Mouse (Mus musculus) inflammation-experienced regulatory T-cells, adult 6 months (primary cell): Measurements from ENCODE around the gene Sp100. TPM values are rescaled to one million over a fixed set of nuclear protein-coding genes. Genes with fewer than 3 reads are reported as not detected.
"Not testable (repeated sequence)": the region's sequence is repeated elsewhere in the genome, so short reads cannot be mapped to it uniquely, and the experiment has no call there.

Experiments
- ATAC-seq: one replicate; pipeline ENCODE4 v1.8.0; 2017
- polyA plus RNA-seq, 3 experiments: library from polyadenylated mRNA; unstranded; fragments of 100-300 nt; shearing (Covaris generic); gene quantifications; one replicate each; pipeline ENCODE4 v1.2.1; 2017

Sp100 gene
- 100 to 1,000 TPM; 924 to 977 (median 951) TPM for polyA plus RNA-seq

DNA sequence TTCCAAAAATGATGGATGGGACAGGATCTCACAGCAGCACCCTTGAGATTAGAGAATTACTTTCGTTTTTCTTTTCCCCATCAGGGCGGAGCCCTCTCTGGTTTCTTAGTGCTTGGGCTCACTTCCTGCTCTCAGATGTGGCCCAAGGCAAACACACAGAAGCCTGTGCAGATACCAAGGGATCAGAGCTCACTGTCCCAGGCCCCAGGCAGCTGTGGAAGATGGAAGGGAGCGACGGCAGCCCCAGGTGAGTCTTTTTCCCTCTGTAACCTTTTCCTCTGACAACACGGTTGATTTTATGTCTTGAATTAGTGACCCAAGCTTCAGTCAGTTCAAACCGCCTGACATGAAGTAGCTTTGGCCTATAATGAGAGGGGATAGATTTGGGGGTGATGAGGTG lies at the start of gene Sp100:
TSS of gene Sp100 (plus strand) at position 108 of the 400 bp plus-strand sequence.
- not testable (repeated sequence) for ATAC-seq

DNA sequence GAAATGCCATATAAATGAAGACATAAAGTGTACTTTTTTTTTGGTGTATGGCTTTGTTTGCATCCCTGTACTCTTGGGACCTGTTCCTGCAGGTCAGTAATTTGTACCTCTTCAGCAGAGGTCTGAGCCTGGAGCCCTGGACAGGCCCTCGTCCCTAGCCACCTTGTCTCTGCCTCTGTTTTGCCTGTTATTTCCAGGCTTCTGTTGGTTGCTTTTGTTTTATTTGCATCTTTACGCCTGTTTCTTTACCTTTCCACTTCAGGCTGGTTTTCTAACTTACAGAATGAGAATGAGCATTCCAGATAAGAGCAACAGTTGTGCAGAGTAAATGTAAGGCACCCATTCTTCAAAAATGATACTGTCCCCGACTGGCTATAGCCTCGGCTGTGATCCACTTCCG lies 49.7 kb upstream of the Sp100 start, which contains the start of gene Sp140:
TSS of gene Sp140 (plus strand) at position 301 of the 400 bp plus-strand sequence.
- not testable (repeated sequence) for ATAC-seq

DNA sequence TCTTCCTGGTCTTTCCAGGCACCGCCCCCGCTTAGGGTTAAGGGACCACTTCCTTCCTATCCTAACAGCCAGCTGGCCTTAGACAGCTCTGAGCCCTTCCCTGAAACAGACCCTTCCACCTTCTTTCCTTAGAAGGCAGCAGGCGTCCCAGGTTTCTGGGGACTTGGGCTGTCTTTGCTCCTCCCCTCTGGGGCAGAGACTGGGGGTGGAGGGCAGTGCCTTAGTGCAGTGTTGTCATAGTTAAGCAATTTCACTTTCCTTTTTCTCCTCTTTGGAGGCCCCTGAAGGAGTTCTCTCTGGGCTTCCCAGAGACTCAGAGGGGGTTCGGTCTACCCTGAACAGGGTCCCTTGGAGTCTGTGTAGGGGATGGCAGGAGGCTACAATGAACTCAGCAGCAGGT lies 49.0 kb upstream of the Sp100 start:
- peak; percentile 48 for ATAC-seq

DNA sequence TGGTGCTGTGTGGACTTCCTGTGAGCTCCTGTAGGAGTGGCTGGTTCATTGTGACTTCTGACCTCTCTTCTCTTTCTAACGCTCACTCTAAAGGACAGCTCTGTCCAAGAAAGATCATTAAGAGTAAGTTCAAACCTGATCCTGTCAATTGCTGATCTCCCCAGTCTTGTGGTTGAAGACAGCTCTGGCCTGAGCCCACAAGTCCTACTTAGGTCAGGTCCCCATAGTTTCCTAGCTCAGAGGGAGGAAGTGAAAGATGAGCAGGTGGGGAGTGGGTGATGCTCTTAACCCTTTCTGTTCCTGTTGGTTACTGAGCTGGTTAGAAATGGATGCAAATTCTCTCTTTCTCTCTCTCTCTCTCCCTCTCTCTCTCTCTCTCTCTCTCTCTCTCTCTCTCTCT lies 45.4 kb upstream of the Sp100 start:
- ATAC-seq = not testable (repeated sequence)

DNA sequence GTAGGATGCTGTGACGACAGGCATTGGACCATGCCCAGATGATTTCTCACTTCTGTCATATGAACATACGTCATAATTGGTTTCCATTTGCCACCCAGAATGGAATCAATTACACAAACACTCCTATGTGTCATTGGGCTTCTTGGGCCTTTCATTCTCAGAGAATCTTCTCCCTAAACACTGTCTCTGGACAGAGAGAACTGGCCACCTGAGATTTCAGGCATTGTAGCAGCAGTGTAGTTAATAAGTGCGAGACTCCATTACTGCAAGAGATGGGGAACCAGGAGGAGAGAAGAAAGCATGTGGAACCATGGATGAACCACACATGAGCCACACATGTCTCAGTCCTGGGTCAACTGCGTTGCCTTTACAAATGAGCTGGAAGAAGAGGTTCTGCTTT lies 41.4 kb upstream of the Sp100 start:
- not testable (repeated sequence) for ATAC-seq

DNA sequence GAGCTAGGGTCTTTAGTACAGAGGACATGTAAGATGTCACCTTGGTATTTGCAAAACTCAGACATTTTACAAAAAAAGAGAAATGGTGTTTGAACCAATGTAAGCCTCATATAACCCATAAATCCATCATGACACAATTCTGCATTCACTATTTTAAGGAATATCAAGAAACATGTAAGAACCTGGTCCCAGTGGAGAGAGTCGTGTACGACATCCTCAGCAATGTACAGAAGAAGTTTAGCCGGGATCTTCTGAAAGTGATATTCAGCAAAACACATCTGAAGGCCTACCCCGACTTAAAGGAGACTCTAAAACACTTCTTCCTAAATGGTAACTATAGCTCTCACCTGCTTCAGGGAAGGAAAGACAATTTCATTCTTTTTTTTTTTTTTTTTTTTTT lies 39.2 kb upstream of the Sp100 start:
- not testable (repeated sequence) for ATAC-seq

DNA sequence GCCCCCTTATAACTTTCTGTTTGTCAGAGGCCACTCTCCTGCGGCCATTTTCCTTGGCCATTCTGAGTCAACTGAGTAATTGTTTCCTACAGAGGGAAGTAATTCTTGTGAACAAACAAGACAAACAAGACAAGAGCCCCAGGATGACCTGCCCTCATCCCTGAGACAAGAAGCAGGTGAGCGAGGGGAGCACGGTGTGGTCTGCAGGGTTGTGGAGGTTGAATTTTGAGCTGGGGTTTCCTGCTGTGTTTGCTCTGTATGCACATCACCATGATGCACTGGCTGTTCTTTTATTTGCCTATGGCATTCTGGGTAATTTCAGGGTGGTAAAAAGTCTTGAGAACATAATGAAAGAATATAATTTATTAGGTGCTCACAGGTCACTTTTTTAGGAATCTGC lies 34.7 kb upstream of the Sp100 start:
- ATAC-seq = not testable (repeated sequence)

DNA sequence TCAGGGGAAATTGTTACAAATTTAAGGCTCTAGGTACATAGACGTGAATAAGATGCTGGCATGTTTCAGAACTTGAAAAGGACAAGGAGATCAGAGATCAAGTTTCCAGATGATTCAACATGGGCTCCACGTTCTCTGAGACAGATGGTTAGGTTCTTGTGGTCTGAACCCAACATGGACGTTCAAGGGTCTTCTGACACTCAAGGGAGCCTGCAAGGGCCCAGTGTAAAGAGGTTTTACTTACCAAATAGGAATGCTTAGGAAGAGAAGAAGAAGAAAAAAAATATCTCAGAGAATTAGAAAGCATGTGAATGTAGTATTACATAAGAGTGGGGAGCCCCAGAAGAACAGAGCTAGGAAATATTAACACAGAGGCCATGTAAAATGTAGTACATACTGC lies 34.0 kb upstream of the Sp100 start:
- ATAC-seq = not testable (repeated sequence)

DNA sequence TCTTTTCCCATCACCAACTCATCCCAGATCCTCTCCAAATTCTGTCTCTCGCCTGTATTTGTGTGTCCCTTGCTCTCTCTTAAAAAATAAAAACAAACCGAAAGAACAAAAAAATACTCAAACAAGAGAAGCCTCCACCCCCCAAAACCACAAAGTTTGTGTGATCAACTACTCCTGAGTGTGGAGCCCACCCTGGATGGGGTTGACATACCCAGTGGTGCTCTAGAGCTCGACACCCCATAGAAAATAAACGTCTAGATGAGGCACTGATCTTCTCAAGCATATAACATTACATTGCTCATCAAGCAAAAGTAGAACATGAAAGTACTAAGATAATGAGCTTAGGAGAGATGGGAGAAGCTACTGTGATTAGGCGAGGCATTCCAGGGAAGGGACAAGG lies 32.6 kb upstream of the Sp100 start:
- not testable (repeated sequence) for ATAC-seq

DNA sequence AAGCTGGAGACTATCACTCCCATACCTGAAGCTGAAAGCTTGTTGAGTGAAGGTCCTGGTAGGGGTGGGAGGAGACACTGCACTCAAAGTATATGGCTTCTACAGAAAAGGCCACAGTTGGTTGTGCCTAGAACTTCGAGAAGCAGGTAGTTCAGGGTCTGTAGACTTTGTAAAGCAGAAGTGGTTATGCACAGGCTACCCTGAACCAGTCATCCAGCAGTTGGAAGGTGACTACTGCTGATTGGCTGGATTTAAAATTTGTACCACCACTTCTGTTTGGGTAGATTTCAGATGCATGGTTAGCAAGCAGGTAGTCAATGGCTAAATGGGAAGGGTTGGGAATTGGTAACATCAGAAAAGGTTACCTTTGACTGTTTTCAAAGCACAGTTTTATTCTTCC lies 31.1 kb upstream of the Sp100 start:
- not testable (repeated sequence) for ATAC-seq

DNA sequence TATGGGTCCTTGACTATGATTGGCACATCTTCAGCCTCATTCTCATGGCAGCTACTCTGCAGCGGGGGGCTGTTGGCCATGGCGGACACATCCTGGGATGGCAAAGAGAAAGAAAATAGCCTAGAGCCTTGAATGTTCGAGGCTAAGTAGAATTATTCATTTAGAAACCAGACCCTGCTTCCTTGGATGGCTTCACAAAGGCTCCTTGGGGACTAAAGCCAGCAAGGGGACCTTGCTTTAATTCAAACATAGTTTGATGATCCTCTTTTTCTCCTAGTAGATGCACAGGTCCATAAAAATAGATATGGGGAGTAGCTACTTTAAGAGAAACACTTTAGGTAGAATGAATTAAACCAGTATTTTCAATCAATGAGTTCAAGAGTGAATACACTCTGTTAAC lies 12.9 kb upstream of the Sp100 start:
- not testable (repeated sequence) for ATAC-seq

DNA sequence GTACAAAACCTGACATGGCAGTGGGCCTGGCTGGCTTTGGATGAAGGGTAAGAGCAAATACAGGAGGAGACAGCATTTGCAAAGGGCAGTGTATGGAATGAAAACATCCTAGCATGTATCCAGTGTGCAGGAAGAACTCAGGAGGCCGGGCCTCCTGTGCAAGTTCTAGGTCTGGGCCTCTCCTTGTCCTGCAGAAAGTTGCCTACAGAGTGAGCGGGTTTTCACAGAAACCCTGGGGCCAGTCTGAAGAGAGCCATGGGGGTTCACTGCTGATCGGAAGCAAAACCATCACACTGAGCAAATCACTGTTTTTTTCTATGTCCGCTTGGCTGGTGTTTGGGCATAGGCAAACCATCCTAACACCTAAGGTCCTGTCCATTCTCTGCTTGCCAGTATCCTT lies 11.6 kb upstream of the Sp100 start:
- ATAC-seq = not testable (repeated sequence)

DNA sequence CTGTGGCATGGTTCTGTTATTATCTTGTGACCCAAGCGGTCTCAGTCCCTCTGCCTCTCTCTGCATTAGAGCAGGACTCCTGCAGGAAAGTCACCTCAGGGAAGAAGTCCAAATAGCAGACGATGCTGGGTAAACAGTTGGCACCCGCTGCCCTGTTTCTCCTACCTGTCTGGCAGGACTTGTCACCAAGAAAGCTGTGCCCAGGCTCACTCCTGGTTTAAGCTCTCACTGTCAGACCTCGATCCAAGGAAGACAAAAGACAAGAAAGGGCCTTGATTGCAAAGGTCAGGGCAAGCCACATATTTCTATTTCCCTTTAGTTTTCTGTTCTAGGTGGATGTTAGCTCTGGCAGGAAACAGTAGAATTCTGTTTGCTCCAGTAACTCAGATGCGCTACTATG lies 736 bp downstream of the Sp100 start:
- not testable (repeated sequence) for ATAC-seq

DNA sequence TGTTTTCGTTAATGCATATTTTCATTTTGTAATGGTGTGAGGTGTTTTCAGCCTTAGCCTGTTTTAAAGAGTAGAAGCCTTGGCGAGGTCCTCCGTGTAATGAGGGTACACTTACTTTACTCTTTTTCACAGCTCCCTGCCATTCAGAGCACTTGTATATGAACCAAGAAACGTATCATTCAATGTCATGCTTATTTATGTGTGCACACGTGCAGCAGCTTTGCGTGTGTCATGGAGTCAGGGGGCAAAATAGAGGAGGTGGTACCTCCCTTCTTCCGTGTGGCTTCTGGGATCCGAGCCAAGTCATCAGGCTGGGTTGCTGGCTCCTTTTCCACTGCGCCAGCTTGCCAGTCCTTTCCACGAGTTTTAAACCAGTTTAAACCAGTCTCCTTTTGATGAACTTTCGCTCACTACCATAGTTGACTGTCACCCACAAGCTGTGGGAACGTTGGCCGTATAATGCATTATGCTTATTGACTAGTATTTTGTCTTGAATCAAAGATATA lies 2.0 kb downstream of the Sp100 start:
- not testable (repeated sequence) for ATAC-seq

DNA sequence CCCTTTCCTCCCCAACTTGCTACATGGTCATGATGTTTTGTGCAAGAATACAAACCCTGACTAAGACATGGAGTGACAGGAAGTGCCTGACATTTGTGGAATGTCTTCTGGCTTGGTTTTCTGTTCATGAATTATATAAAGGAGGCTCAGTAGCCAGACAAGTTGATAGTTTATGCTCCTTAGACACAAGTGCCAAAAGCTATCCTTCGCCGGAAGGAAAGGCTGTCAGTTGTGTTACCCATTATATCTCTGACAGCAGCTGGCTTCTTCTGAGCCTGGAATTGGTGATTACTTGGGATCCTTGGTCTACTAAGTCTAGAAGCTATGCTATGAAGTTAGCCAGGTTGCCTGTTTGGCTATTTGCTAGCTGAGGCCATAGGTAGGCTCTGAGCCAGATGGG lies 7.4 kb downstream of the Sp100 start:
- ATAC-seq = not testable (repeated sequence)

DNA sequence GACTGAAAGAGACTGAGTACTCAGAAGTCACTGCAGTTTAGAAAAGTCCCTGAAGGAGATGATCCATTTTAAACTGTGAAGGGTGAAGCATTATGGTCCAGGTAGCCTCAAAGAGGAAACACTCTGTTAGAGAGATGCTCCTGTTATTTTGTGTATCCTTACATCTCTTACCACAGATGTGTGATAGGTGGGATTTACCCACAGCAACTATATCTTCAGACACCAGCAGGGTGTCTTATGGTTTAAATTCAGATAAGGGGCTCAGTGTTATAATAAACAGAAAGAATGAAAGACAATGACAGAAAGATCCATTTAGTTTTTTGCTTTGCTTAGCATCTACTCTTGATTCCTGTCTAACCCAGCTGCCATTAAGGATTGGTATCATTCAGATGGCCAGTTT lies 14.5 kb downstream of the Sp100 start:
- no peak for ATAC-seq

DNA sequence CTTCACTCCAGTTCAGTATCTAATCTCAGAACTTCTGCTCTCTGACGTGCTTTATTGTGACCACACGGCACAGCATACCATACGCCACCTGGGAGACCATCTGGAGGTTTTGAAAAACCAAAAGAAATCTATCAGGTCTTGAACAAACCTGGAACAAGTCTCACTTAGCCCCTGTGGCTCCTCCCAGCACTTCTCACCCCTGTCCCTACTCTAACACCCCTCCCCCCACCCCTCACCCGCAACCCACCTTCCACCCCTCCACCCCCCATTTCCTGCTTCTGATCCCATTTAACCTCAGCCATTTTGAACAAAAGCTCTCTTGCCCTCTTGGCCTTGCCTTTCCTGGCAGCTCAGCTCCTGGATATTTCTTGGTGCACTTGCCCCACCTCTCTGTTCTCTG lies 30.4 kb downstream of the Sp100 start:
- peak; percentile 55 for ATAC-seq

DNA sequence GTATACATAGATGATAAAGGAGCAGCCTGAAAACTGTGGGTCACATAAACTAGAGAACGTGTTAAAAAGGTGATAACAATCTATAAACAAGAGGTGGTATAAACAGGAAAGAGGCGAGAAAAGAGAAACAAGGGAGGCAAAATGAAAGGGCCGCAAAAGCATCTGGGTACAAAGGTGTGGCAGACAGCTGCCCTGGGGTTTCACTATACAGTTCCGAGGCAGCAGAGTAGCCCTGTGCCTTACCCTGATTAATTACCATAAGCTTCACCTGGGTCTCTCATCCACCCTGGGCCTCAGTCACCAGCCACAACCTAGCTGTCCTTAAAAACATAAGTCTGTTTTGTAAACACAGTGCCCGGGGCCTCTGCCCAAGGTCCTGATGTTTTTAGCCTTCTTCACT lies 36.9 kb downstream of the Sp100 start:
- peak; percentile 50 for ATAC-seq

DNA sequence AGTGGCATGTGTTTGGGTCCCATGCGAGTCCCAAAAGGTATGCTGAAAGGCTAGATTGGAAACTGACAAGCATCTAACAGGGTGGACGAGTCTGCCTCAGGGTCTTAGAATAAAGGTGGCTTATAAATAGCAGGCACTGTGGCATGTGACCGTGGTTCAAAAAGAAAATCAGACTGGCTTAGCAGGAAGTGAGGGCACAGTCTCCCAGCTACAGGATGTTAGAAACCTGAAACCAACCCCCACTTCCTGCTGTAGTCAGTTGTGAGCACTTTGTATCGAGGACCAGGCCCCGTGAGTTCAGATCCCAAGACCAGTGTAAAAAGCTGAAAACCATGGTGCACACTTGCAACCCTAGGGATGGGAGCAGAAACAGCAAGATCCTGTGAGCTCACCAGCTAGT lies 37.6 kb downstream of the Sp100 start:
- peak; percentile 94 for ATAC-seq

DNA sequence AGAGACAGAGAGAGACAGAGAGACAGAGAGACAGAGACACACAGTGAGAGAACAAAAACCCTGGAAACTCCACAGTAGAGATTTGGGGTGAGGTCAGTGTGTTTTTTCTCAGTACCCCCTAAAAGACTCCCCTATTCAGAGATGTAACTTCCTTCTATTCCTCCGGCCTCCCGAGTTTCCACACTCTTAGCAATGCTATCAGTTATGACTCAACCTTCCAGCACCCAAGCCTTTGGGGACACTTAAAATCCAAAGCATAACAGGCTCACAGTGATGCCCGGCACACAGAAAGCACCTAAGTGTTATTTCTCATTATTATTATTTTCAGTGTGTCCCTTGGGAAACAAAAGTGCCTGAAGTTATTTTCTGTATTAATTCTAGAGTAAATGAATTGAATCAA lies 40.8 kb downstream of the Sp100 start:
- no peak for ATAC-seq

DNA sequence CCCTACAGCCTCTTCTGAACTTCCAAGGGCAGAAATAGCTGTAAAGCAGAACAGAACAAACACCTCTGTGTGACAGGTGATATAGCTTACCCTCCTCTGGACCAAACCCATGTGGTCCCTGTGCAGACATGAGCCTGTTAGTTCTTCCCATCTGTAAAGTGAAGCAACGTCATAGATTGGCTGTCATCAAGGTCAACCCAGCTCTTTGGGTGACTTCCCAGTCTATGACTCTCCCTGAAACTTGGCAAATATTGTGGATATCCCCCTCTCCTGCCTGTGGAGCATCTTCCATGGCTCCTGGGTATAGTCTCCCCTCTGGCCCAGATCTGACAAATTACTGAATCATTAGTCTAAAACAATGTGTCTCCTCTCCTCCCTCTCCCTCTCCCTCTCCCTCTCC lies 42.5 kb downstream of the Sp100 start:
- ATAC-seq = no peak

DNA sequence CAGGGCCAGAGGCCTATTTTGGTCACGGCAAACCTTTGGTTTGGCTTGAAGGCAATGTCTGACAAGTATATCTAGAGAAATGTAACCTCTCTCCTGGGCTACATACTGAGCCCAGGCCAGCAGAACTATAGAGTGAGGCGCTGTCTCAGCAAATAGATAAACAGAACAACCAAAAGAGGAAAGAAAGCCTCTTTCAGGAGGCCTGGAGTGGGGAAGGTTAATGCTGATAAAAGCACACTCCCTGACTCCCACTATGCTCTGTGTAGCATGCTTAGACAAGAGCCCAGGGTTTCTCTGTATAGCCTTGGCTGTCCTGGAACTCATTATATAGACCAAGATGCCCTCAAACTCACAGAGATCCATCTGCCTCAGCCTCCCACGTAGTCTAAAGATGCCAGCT lies 43.5 kb downstream of the Sp100 start:
- ATAC-seq = no peak

DNA sequence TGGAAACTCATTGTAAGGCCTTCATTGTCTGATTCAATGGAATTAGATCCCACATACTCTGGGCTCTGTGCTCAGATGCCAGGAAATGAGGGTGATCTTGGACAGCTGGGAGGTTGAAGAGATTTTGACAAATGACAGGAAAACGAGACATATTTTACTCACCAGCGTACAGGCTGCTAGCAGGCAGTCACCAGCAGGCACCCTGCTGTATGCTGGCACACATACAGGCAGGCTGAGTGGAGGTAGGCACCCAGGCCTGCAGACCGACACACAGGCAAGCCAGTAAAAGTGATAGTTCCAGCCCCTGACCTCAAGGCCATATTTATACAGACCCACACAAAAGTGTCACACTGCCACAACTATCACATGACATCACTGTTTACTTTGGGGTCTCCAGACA lies 45.9 kb downstream of the Sp100 start:
- no peak for ATAC-seq

DNA sequence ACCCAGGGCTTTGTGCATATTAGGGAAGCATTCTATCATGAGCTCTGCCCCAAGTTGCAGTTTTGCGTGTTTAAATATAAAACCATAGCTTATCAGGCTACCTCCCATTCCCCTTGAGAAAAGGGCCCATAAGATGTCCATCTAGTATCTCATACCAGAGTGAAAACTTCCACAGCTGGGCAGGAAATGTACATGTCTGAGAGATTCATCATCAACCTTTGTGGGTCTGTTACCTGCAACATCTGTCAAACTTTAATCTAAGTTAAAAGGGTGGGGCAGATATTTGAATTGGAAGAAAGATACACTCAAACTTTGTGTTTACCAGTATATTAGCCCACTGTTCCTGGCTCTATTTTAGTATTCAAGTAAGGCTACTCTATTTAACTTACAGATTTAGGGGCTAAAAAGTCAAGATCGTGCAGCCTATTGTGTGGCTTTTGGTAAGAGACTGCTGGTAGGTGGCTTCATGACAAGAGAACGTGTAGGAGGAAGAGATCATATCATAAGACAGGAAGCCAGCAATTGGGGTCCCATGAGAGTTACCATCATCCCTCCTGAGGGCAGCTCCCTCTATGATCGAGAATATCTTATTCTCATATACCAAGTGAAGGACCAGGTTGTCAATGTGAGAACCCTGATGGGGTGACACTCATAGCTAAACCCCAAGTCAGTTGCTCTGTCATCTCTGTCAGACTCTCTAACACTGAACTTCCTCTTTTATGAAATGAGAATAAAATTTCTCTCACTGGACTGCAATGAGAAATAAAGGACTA lies 48.1 kb downstream of the Sp100 start:
- peak; percentile 49 for ATAC-seq

DNA sequence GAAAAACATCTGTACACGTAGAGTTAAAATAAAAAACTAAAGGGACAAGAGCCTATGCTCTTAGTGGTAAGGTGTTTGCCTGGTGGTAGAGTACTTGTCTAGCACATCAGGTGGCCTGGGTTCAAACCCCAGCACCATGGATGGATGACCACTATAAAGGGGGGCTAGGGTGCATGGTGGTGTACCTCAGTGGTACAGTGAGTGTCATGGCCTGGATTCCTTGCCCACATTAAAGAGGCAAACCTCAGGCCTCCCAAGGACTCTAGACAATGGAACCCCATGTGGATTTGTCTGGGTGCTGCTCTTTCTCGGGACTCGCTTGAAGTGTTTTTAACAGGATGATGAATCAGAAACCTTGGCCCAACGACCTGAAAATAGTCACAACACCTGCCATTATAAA lies 52.7 kb downstream of the Sp100 start:
- no peak for ATAC-seq
